Mouse (Mus musculus) left cerebral cortex, postnatal 36 days (tissue): ENCODE data around the gene Zfyve21. TPM values are rescaled to one million over a fixed set of nuclear protein-coding genes. Genes with fewer than 3 reads are reported as not detected.
A peak's percentile ranks its signal among the peaks of the same experiment; 100 is the strongest.

Experiments
- DNase-seq, 2 experiments: peaks; one replicate each; pipeline ENCODE4 v3.0.0; 2021 to 2022; ENCODE audit warnings: low spot score in 2 of 2, mixed read lengths in 1 of 2
- intact Hi-C: fragments of 180-260 bp; cut with DNase I; formaldehyde crosslinking; loops from one replicate; pipeline ENCODE4 v1.15.1; 2025
- total RNA-seq, 2 experiments: library from RNA; stranded (reverse); gene quantifications; 2 replicates each; pipeline ENCODE4 v1.2.3; 2021

The Zfyve21 gene
- 10 to 100 TPM; 22.8 to 23.1 TPM for total RNA-seq

DNA sequence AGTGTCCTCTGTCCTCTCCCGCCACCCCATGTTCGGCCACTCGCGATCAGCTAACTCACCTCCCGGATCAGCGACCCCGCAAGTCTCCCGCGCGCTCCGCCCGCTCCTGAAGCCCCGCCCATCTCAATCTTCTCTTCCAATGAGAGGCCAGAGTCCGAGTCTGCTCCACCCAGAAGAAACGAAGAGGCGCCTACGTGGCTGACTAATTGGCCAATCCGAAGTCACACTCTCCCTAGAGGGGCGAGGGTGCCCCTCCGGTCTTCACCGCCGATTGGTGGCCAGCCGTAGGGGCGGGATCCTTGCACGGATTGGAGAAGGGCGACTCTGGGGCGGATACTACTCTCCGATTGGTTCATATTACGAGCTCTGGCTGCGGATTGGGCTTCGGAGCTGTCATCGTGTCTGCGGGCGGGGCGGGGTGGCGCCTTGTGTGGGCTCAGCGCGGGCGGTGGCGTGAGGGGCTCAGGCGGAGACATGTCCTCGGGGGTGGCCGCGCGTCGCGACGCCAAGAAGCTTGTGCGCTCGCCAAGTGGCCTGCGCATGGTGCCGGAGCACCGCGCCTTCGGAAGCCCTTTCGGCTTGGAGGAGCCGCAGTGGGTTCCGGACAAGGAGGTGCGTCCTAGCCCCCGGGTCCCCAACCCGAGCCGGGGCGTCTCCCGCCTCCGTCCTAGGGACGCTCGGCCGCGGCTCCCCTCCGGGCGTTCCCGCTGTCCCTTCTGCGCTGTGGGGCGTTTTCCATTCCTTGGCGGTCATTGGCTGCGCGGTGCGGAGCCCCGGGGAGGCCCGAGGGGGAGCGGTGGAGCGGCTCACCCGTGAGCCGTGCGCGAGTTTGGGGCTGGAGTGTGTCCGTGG is at the start of gene Zfyve21, which contains the start of gene Xrcc3:
Gene Zfyve21, plus strand, starts transcription at position 405 of the 852 bp plus-strand sequence.
Gene Xrcc3, minus strand, starts transcription at position 108 of the 852 bp plus-strand sequence.
- intact Hi-C loops, result no loop called here
- peak; percentile 98 for DNase-seq

DNA sequence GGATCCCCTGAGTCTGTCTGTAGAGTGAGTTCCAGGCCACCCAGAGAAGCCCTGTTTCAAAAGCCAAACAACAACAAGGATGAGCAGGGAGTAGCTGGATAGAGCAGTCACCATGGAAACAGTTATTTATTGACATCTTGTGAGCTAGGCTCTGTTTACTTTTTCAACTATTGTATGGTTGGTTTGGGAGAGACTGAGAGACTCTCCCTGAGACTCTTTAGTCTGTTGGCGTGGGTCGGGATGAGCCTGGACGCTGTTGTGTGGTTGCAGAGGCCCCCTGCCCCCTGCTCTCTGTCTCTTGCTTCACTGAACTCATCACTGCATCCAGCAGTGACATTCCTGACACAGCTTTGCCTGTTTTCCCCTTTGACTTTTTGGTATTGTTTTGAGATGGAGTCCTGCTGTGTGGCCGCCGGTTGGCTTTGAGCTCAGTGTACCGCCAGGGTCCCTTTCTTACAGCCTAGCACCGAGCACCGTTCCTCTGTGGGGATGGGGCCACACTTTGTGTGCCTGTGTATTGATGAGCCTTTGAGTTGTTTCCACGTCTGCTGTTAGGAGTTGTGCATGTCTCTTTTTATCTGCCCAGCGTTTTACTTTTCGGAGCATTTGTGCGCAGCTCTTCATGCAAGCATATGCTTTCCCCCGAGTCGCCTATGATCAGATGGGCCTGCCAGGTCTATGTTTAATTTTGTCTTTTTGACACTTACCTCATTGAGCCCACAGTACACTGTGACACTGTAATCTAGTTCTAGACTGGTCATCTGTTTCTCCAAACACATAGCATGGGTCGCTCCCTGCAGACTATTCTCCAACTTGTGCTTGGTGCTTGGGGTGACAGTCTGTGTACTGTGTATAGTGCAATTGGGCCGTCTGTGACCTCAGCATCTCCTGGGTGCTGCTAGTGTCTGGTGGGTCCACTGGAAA is 47.4 kb upstream of the Zfyve21 start:
- no peak for DNase-seq

GRCm38 (mm10) chr12:111768322-111768928 is 45.5 kb upstream of the Zfyve21 start:
- intact Hi-C loops, result no loop called here
- DNase-seq, result no peak

More for the DNA sequence above, 47.4 kb upstream of the Zfyve21 start:
- intact Hi-C loops, result no loop called here

- DNase-seq, result no peak
- intact Hi-C loops, result no loop called here
Measured at GRCm38 (mm10) chr12:111769306-111769705, 44.7 kb upstream of the Zfyve21 start.

GRCm38 (mm10) chr12:111769816-111770577 is 44.0 kb upstream of the Zfyve21 start:
- intact Hi-C loops, result no loop called here
- no peak for DNase-seq

DNA sequence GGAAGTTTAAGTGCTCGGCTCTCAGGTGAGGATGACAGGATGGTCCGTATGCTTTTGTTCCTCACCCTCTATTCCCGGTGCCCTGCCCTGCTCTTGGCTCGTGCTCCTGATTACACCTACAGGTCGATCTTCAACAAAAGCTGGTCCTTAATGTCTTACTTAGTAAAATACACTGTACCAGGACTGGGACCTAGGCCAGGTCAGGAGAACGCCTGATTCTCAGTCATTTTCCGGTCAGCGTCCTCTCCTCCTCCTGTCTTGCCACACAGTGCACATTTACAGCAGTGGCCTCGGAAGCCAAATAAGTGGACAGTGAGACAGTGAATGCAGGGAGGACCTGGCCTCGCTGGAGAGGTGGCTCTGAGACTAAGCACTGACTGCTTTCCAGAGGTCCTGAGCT is 43.3 kb upstream of the Zfyve21 start:
- no peak for DNase-seq
- intact Hi-C loops, result no loop called here

DNA sequence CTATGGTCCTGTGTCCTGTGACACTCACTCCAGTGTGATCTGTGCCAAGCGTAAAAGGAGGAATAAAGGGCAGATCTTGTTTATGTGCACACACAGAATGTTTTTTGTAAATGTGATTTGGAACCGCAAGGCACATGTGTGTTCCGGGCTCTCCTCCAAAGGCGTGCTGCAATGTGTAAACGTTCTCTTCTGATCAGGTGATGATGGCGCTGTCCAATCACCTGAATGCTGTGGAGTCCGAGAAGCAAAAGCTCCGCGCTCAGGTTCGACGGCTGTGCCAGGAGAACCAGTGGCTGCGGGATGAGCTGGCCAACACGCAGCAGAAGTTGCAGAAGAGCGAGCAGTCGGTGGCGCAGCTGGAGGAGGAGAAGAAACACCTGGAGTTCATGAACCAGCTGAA is 39.8 kb upstream of the Zfyve21 start:
- DNase-seq, result no peak
- intact Hi-C loops, result no loop called here

- intact Hi-C loops, result no loop called here
- DNase-seq, result no peak
Measured at GRCm38 (mm10) chr12:111774845-111775244, 39.1 kb upstream of the Zfyve21 start.

DNA sequence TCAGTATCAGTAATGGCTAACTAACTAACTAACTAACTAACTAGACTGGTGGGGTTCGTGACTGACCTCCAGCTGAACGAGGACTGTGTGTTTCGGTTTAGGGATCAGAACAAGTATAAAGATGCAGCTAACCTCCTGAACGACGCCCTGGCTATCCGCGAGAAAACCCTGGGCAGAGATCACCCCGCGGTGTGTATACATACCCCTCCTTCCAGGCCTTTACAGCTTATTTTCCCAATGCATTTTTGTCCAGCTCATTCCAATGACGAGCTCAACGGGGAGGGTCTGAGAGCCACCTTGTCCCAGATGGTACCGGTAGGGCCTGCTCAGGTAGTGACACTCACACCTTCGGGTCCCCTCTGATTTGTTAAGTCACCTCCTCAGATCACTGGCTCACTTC is 36.1 kb upstream of the Zfyve21 start:
- DNase-seq, result no peak
- intact Hi-C loops, result no loop called here

GRCm38 (mm10) chr12:111779544-111779943 is 34.4 kb upstream of the Zfyve21 start:
- DNase-seq, result no peak
- intact Hi-C loops, result no loop called here

DNA sequence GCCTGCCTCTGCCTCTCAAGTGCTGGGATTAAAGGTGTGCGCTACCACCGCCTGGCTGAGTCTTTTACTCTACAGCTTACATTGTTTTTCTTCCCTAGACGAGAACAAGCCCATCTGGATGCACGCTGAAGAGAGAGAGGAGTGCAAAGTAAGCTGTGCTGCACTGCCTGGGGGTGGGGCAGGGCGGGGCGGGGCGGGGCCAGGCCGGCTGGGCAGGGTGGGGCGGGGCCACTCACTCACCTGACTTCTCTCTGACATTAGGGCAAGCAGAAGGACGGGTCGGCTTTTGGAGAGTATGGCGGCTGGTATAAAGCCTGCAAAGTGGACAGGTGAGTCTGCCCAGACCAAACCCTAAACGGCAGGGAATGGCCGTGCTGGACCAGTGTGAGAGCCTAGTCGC is 28.8 kb upstream of the Zfyve21 start:
- intact Hi-C loops, result no loop called here
- DNase-seq, result no peak

DNA sequence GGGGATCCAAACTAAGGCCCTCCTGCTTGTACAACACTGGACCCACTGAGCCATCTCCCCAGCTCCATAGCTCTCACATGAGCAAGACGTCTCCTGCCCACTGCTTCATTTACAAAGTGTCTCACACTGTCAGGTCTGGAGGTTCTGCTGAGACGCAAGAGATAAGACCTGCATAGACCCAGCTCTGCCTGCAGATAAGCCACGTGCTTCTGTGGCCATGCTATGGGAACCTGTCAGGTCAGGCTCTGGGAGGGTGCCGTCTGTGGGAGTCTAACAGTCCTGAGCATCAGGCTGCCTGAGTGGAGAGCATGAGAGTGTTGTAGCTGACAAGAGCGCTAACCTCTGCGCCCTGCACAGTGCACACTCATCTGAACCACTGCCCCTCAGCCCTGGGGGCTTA is 27.0 kb upstream of the Zfyve21 start:
- intact Hi-C loops, result no loop called here

GRCm38 (mm10) chr12:111790090-111790489 is 23.9 kb upstream of the Zfyve21 start:
- DNase-seq, result no peak
- intact Hi-C loops, result no loop called here

More for the DNA sequence above, 27.0 kb upstream of the Zfyve21 start:
- no peak for DNase-seq

- intact Hi-C loops, result no loop called here
- no peak for DNase-seq
Measured at GRCm38 (mm10) chr12:111790631-111791030, 23.3 kb upstream of the Zfyve21 start.

- intact Hi-C loops, result no loop called here
- DNase-seq, result no peak
Measured at GRCm38 (mm10) chr12:111791474-111792104, 22.4 kb upstream of the Zfyve21 start.

DNA sequence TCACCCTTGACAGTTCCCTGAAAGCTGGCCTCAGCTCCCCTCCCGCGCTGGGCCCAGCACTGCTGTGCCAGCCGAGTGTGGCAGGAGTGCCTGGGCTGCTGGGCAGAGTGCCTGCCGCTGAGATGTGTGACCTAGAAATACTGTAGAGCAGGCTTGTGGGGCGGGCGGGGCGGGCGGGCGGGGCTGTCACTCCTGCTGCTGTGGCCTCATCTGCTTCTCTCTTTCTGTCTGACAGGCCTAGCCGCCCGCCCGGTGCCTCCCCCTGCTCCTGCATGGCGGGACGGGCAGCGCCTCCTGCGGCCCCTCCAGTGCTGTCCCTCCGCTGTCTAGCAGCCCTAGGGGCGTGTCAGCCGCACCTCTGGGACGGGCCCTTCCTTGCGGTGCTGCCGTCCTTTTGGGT is 19.9 kb upstream of the Zfyve21 start:
- no peak for DNase-seq
- intact Hi-C loops, result no loop called here

- intact Hi-C loops, result no loop called here
- no peak for DNase-seq
Measured at GRCm38 (mm10) chr12:111794526-111795179, 19.3 kb upstream of the Zfyve21 start.

GRCm38 (mm10) chr12:111795180-111795895 is 18.6 kb upstream of the Zfyve21 start:
- intact Hi-C loops, result no loop called here
- DNase-seq, result no peak
